Mouse (Mus musculus) heart, postnatal 25 days (tissue): ENCODE measurements around the gene Gramd1c. TPM values are rescaled to one million over a fixed set of nuclear protein-coding genes. Genes with fewer than 3 reads are reported as not detected.

Source experiments
- DNase-seq: peaks from one replicate; pipeline ENCODE4 v3.0.0; 2022; ENCODE audit warnings: low spot score
- intact Hi-C: fragments of 180-260 bp; cut with DNase I; formaldehyde crosslinking; loops from one replicate; pipeline ENCODE4 v1.15.1; 2025
- total RNA-seq, 2 experiments: library from RNA; stranded (reverse); gene quantifications; 2 replicates each; pipeline ENCODE4 v1.2.3; 2021

Gene Gramd1c
- total RNA-seq = under 1 TPM; 0.39 to 0.73 TPM

GRCm38 (mm10) chr16:44063025-44063894 is at the start of gene Gramd1c:
TSS of gene Gramd1c (minus strand) at chr16:44063345.
- intact Hi-C loops = no loop called here
- peak; percentile 51 for DNase-seq

DNA sequence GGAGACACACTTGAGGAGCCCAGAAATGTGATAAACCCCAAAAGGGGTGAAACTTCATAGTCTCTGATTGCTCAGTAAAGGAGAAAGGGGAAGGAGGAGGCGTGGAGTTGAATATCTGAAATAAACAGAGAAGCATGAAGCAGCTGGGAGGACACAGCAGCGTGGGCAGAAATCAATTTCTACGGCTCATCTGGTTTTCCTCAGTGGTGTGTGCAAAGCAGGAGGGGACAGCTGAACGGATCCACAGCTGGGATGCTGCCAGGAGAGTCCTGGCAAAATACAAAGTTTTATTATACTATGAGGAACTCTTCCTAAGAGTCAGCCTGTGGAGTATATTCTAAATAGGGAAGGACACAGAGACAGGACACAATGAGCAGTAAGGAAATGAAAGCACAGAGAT is 45.9 kb upstream of the Gramd1c start:
- intact Hi-C loops = no loop called here
- no peak for DNase-seq

DNA sequence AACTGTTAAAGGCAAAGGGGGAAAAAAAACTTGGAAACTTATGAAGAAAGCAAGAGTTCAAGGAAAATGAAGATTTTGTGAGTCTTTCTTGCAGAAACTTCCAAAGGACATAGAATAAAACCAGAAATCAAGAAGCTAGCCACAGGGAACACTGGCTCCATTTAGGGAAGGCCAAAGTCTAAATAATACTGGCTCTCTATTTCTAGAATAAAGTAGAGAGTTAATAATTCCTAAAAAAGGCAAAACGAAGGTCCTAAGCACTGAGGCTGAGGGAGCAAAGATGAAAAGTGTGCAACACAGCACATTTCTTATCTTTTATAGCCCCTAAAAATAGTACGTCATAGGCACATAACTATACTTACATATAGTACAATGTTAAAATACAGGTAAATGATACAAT is 42.1 kb upstream of the Gramd1c start:
- intact Hi-C loops = no loop called here
- DNase-seq = no peak

DNA sequence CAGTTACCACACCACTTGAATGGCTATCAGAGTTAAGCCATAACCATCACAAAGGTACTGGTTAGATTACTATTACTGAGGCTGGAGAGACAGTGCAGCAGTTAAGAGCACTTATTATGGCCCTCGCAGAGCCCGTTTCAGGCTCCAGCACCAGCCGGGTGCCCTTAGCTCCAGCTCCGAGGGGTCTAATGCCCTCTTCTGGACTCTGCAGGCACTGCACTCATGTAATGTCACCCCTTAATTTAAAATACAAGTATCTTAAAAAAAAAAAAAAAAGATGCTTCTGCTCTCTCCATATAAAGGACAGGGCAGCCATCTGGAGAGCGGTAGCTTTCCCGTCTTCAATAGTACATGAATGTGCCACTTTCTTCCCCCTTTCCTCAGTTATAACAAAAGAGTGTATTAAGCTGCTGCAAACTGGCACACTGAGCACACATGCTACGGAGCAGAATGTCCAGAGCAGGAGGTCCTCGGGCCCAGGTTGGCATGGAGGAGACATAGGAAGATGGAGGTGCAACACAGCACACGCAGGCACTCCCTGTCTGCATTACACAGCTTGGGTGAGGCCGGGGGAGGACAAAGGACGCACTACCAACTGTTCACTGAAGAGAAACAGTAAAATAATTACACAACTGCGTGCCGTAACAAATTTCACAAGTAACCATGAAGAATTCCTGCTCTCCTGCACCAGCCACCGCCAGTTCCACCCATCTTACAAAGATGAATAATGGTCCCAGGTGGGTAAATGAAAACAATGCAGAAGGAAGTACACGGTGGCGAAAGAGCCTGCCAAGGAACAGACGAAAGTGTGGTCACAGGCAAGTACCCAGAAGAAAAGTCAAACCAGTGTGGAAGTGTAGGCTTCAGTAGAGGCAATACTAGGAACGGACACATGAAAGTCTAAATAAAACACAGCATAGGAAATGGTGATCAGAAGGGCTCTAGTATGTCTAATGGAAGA is 40.9 kb upstream of the Gramd1c start:
- intact Hi-C loops = loop anchor here (5.0 kb wide), 1 partner anchor 43 kb away; no protein-coding TSS in a partner anchor
- DNase-seq = no peak

GRCm38 (mm10) chr16:44102925-44103324 is 39.8 kb upstream of the Gramd1c start:
- intact Hi-C loops = loop anchor here (5.0 kb wide), 1 partner anchor 44 kb away; no protein-coding TSS in a partner anchor
- DNase-seq = no peak

GRCm38 (mm10) chr16:44101181-44101710 is 38.1 kb upstream of the Gramd1c start:
- intact Hi-C loops = loop anchor here (5.0 kb wide), 1 partner anchor 46 kb away; no protein-coding TSS in a partner anchor

DNA sequence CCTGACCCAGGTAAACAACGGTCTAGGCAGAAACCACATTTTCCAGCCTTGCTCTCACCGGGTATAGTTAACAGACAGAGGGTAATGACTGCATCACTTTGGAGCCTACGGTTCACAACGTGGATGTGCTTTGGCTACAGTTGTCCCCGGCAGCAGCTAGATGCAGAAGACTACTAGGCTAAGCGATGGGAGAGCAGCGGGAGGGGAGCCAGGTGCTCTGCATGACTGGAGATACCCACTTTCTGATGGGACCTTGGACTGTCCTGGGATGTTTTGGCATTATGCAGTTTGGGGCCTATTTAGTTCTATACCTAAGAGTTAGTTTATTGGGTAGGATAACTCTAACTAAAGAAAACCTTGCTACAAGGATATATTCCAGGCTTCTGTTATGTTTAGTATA is 36.2 kb upstream of the Gramd1c start:
- intact Hi-C loops = no loop called here
- DNase-seq = no peak

More at GRCm38 (mm10) chr16:44101181-44101710, 38.1 kb upstream of the Gramd1c start:
- no peak for DNase-seq

DNA sequence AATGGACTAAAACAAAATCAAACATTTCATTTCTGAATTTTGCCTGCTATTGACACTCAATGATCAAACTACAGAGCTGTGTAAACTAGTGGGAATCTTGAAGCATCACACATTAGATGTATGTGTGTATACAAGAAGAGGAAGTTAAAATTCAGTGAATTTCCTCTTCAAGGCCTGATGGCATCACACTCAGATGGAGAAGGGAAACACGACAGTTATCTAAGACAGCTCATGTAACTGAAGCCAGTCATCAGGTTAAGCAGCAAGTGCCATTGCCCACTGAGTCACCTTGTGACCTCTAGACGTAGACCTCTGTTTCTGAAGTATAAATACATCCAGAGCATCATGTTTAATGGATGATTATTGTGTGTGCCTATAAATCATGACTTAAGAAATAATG is 24.5 kb upstream of the Gramd1c start:
- intact Hi-C loops = no loop called here
- no peak for DNase-seq

- intact Hi-C loops = no loop called here
- DNase-seq = no peak
Measured at GRCm38 (mm10) chr16:44061341-44061740, 1.8 kb downstream of the Gramd1c start.

- intact Hi-C loops = no loop called here
- DNase-seq = no peak
Measured at GRCm38 (mm10) chr16:44060604-44061286, 2.4 kb downstream of the Gramd1c start.

GRCm38 (mm10) chr16:44058745-44059144 is 4.4 kb downstream of the Gramd1c start:
- DNase-seq = no peak

GRCm38 (mm10) chr16:44055766-44056165 is 7.4 kb downstream of the Gramd1c start:
- intact Hi-C loops = no loop called here
- DNase-seq = no peak

More at GRCm38 (mm10) chr16:44058745-44059144, 4.4 kb downstream of the Gramd1c start:
- intact Hi-C loops = loop anchor here (2.0 kb wide), 1 partner anchor 172 kb away; no protein-coding TSS in a partner anchor

DNA sequence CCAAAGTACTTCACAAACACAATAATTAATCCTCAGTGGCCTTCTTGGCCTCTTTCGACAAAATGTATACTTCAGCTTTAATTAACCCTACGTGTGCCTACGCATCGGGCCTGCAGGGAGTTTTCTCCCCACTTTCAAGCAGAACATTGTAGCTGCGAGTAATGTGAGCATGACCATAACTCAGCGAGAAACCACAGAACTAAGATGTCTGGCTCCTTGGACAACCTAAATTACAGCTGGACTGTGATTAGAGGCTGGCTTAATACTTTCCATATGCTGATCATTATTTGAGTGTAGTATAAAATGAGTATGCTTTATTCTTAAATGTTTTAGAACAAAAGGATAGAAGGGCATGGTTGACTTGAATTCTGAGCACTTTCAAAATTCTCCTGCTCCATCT is 9.9 kb downstream of the Gramd1c start:
- intact Hi-C loops = no loop called here
- DNase-seq = no peak

- intact Hi-C loops = no loop called here
Measured at GRCm38 (mm10) chr16:44052390-44052789, 10.8 kb downstream of the Gramd1c start.

GRCm38 (mm10) chr16:44050139-44050538 is 13.0 kb downstream of the Gramd1c start:
- no peak for DNase-seq
- intact Hi-C loops = no loop called here

More at GRCm38 (mm10) chr16:44052390-44052789, 10.8 kb downstream of the Gramd1c start:
- DNase-seq = no peak

DNA sequence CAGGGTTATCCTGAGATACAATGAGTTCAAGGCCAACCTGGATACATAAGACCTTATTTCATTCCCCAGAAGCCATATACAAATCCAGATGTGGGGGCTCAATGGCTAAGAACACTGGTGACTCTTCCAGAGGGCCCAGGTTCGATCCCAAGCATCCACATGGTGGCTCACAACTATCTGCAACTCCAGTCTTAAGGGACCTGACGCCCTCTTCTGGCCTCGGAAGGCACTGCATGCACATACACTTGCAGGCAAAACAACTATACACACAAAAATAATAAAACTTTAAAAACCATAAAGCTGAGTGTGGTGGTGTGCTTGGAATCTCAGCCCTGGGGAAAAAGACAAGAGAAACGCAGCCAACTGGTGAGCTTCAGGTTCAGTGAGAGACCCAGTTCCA is 24.0 kb downstream of the Gramd1c start:
- no peak for DNase-seq
- intact Hi-C loops = no loop called here

DNA sequence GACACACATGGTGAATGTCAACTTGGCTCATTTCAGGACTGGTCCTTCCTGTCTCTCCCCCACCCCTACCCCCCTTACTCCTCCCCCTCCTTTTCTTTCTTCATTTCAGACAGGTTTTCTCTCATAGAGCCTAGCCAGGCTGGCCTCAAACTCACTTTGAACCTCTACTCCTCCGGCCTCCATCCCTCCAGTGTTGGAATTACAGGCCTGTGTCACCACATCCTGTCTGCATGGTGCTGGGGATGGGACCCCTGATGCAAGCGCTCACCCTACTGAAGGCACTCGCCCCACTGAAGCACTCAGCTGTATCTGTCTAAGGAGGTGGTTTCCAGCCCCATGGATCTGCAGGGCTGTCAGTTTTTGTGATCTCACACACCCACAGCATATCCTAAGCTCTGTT is 27.9 kb downstream of the Gramd1c start:
- DNase-seq = no peak
- intact Hi-C loops = no loop called here

DNA sequence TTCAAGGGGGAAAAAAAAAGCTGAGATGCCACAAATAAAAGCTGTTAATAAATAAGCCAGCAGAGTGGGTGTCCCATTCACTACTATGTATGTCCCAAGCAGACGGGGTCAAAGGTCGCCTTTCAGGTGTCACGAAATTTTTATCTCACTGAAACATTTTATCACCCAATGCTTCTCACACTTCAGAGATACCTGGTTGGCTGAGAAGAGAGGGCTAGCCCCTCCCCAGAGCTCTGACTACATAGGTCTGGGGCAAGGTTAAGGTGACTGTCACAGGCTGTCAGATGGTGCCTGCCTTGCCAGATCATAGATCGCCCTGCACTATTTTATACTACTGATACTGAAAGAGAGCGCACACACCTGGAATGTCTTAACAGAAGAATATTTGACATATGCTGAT is 29.8 kb downstream of the Gramd1c start:
- no peak for DNase-seq
- intact Hi-C loops = no loop called here

DNA sequence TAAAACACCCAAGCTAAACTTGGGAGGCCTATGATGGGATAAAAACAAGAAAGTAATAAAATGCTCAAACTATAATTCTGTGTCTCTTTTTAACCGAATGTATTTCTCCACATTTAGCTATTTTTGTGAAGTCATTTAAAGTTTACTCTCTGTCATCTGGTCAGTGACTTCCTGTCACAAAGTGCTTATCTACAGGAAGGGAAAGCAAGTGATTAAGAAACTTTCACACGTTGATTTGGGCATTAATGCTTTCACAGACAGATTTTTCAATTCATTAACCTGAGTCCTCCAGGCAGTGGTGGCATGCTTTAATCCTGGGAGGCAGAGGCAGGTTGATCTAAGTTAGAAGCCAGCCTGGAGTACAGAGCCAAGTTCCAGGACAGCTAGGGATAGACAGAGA is 33.9 kb downstream of the Gramd1c start:
- no peak for DNase-seq
- intact Hi-C loops = no loop called here

DNA sequence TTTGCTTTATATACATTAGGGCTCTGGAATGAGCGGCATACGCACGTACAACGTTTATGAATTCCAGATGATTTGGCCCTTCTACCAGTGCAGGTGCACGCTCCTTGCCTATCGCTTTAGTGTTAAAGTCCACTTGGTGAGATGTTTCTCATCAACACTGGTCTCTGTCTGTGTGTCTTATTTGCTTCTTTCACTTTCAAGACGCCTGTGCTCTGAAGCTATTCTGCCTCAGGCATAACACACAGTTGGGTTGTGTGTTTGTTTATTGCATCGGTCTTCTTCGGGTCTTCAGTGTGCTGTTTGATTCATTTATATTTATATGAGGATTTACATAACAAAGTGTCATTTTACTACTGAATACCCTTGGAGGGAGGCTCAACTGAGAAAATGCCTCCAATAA is 36.3 kb downstream of the Gramd1c start:
- no peak for DNase-seq
- intact Hi-C loops = no loop called here
